Mouse (Mus musculus): ENCODE data around the gene Coro2a.

GRCm38 (mm10) chr4:46493071-46493470 is 108.9 kb downstream of the Coro2a start:
- no peak for TF ChIP-seq CTCF (IDR thresholded peaks at IDR 0.05; ENCODE audit: extremely low read depth, insufficient read depth, insufficient read length, insufficient replicate concordance)
- no peak for TF ChIP-seq POLR2A (IDR thresholded peaks at IDR 0.05; ENCODE audit: low read depth, low read length)
